Mouse (Mus musculus) colon, adult 2 months (tissue): ENCODE results near the gene Atl1. TPM values are rescaled to one million over a fixed set of nuclear protein-coding genes. Genes with fewer than 3 reads are reported as not detected.

Source experiments
- polyA plus RNA-seq: library from polyadenylated mRNA; depleted of rRNA; stranded (reverse); fragments of >200 nt; gene quantifications from 2 replicates; pipeline ENCODE4 v1.2.3, GENCODE M21; 2012; rRNA removed

Atl1 gene
- polyA plus RNA-seq, result 1.2 and 1.3 TPM in 2 replicates

GRCm38 (mm10) chr12:69892371-69893251 lies at the start of gene Atl1, which contains the start of gene Map4k5:
Gene Atl1, plus strand, starts transcription at chr12:69892614.
Gene Map4k5, minus strand, starts transcription at chr12:69893200.

DNA sequence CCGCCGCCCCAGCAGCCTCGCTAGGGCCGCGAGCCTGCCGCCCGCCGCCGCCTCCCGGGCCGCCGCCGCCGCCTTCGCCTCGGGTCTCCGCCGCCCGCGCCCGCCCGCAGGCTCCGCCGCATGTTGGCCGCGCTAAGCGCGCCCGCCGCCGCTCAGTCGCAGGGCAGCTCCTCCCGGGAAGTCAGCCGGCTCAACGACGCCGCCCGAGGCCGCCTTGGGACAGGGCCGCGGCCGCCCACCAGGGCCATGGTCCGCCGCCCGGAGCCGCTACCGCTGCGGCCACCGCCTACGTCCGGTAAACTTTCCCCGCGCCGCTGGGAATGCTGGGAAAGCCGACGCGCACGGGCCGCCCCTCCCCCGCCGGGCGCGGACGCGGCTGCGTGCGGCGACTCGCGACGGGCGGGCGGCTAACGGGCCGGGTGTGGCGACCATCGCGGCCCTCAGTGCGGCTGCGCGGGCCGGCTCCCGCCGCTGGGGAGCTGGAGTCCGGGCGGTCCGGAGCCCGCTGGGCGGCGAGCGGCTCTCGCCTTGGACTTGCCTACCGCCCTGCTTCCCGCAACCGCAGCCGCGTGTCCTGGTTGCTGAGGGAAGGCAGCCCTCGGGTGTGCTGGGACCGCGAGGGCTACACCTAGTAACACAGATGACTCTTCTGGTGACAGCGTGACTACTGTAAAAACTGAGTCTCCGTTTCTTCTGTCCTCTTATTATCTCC lies 94.5 kb downstream of the Atl1 start, which contains the start of gene Sav1:
TSS of gene Sav1 (minus strand) at position 217 of the 712 bp plus-strand sequence.

Other genes starting within 250 kb of the Atl1 start
- 8.9 and 11.4 TPM in 2 replicates for gene Sos2, start 210.8 kb upstream of the Atl1 start, polyA plus RNA-seq
- gene L2hgdh, start 167.7 kb upstream of the Atl1 start, polyA plus RNA-seq, result 3.3 and 3.7 TPM in 2 replicates
- 16.8 and 17.5 TPM in 2 replicates for gene Atp5s, start 167.7 kb upstream of the Atl1 start, polyA plus RNA-seq
- 1.1 and 1.5 TPM in 2 replicates for gene Cdkl1, start 101.3 kb upstream of the Atl1 start, polyA plus RNA-seq
- gene Map4k5, start 586 bp downstream of the Atl1 start, polyA plus RNA-seq, result 15.0 and 16.4 TPM in 2 replicates
- gene Sav1, start 94.4 kb downstream of the Atl1 start, polyA plus RNA-seq, result 7.9 and 10.8 TPM in 2 replicates
- gene Nin, start 221.1 kb downstream of the Atl1 start, polyA plus RNA-seq, result 3.6 and 5.7 TPM in 2 replicates